Mouse (Mus musculus) naive thymus-derived CD4-positive, alpha-beta T cell, adult 2 months (primary cell): ENCODE results near the gene Jak2.
A peak's percentile ranks its signal among the peaks of the same experiment; 100 is the strongest.

ENCODE experiments used
- DNase-seq: peaks from one replicate; pipeline ENCODE4 v3.0.0-alpha.2; 2011; ENCODE audit warnings: low read depth

Gene Jak2

DNA sequence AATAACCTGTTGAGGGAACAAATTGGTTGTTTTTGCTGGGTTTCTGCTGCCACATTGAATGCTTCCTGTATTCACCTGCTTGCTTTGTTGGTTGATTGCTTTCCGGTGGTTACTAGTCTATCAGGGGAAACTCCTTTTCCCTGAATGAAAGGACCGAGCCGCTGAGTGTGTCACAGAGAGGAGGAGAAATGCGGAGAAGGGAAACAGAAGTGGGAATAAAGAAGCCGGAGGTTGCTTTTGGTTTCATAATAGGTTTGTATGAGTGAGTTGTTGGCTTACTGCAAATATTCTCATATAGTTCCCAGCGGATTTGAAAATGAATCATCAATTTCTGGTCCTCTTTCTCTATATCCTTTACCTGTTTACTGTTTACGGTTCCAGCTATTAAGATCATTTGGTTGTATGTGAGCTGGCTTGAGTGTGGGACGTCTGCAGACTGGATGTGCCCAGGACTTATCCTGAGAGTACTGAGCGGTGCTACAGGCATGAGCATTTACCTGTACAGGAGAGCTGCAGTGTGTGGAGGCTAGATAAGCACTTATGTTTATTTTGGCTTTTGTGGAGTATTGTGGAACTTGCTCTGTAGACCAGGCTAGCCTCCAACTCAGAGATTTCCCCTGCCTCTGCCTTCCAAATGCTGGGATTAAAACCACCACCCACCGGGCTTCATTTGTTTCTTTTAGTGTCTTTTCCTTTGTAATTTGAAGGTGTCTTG, 1.4 kb downstream of the Jak2 start:
- no peak for DNase-seq

- DNase-seq = peak; percentile 92
Measured at GRCm38 (mm10) chr19:29253728-29254127, 2.1 kb downstream of the Jak2 start.

DNA sequence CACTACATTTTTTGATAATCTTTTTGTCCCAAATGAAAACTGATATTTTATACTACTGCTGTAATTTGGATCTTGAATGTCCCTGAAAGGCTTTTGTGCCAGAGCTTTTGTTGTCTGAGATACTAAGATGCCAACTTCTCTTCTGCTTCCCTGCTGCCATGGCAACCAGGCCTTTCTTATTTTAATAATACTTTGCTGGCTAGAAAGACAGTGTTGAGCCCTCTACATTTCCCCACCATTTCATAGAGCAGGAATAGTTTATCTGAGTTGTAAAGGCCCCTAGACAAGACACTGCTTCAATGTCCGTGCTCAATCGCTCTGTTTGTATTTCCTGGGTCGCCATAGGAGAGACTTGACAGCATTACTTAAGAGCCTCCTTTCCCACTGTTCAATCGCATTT, 3.0 kb downstream of the Jak2 start:
- no peak for DNase-seq

DNA sequence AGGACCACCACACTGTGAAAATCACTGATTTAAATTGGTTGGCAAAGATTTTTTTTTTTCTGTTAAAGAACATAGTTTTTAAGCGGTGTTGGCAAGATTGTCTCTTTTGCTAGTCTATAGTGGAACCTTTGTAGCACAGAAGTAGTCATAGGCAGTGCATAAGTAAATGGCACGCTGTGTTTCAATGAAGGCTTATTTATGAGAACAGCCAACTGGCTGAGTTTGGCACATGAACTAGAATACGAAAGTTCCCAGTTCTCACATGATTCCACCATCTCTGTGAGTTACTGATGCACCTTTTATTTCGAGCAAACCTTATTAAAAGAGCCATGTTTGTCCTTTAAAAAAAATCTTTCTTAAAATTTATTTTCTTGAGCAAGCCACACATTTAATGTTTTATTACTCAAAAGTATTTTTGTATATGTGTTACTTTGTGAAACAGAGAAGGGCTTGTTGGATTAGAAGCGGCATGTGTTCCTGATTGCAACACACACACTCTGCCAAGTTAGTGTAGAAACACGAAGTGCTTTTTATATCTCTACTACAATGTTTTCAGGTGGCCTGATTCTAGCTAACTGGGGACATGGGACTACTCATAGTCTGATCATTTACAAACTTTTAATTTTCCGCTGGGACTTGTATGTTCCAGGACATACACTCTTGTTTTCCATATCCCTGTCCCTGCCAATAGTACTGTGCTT, 3.8 kb downstream of the Jak2 start:
- no peak for DNase-seq

GRCm38 (mm10) chr19:29261638-29262037, 10.0 kb downstream of the Jak2 start:
- DNase-seq = peak; percentile 42

DNA sequence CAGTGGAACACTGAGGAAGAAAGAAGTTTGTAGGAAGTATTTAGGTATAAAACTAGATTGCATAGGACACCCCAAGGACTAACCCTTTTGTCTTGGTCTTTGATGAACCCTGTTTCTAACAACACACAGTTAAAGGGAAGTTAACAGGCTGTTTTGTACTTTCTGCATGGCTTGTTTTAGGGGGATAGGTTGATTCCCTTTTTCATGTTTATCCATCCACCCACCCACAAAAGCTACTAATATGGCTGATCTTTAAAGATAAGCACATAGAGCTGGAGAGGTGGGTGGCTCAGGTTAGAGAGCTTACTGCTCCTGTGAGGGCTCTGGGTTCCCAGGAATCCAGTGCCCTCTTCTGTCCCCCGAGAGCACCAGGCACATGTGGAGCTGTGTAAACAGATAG, 11.9 kb downstream of the Jak2 start:
- DNase-seq = no peak

GRCm38 (mm10) chr19:29265538-29265937, 13.9 kb downstream of the Jak2 start:
- no peak for DNase-seq

DNA sequence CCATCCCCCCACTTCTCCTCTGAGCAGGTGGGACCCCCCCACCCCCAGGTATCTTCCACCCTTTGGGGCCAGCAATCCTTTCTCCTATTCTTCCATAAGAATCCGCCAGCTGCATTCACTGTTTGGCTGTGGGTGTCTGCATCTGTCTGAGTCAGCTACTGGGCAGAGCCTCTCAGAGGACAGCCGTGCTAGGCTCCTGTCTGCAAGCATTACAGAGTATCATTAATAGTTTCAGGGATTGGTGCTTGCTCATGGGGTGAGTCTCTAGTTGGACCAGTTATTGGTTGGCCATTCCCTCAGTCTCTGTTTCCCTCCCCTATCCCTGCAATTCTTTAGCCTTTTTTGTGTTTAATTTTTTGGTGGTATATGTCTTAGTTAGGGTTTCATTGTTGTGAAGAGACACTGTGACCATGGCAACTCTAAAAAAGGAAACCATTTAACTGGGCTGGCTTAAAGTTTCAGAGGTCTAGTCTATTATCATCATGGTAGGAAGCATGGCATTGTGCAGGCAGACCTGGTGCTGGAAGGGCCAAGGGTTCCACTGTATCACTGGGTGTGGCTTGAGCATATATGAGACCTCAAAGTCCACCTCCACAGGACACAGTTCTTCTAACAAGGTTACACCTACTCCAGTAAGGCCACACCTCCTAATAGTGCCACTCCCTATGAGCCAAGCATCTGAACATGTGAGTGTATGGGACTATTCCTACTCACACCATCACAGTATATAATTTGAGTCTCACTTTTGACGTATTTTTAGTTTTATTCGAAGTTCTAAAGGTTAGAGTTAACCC, 15.6 kb downstream of the Jak2 start:
- no peak for DNase-seq

GRCm38 (mm10) chr19:29268788-29269321, 17.2 kb downstream of the Jak2 start:
- no peak for DNase-seq

GRCm38 (mm10) chr19:29270226-29270625, 18.6 kb downstream of the Jak2 start:
- DNase-seq = peak; percentile 31

- peak; percentile 44 for DNase-seq
Measured at GRCm38 (mm10) chr19:29271147-29271578, 19.5 kb downstream of the Jak2 start.

DNA sequence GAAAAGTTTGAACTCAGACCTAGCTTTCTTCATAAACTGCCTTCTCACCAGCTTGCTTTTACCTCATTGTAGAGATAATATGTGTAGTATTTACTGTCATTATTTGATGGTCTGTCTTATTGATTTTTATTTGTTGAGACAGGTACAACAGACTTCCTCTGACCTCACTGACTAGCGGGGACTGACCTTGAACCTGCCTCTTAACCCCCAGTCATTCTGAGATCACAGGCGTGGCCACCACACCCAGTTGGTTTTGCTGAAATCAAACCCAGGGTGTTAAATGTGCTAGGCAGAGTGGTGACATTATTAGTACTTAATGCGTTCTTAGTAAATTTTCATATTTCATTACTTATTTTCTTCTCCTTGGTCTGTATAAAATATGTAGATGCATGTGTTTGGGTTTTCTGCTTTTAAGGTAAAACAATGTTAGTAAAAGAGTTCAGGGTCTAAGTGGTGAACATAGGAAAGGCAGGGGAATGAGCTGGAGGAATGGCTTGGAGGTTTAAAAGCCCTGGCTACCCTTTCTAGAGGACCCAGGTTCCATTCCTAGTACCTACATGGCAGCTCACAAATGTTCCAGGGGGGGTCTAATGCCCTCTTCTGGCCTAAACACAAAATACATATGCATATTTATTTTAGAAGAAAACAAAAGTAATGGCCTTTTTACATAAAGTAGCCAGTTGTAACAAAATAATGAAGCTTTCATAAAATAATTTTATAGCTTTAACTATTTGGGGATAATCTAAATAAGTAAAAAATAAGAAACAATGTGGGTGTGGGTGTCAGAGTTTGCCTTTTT, 20.6 kb downstream of the Jak2 start:
- peak; percentile 42 for DNase-seq

DNA sequence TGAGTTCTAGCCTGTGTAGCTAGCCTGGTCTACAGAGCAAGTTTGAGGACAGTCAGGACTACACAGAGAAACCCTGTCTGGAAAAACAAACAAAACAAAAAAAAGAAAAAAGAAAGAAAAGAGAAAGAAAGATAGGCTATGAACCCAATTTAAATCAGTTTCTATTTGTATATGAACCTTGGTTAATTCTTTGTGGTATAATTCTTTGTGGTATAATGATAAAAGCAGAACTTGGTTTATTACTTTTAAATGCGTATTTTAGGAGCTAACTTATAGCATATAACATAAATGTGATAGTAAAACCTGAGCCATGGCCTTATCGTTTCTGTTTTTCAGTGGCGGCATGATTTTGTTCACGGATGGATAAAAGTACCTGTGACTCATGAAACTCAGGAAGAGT, 24.8 kb downstream of the Jak2 start:
- no peak for DNase-seq

DNA sequence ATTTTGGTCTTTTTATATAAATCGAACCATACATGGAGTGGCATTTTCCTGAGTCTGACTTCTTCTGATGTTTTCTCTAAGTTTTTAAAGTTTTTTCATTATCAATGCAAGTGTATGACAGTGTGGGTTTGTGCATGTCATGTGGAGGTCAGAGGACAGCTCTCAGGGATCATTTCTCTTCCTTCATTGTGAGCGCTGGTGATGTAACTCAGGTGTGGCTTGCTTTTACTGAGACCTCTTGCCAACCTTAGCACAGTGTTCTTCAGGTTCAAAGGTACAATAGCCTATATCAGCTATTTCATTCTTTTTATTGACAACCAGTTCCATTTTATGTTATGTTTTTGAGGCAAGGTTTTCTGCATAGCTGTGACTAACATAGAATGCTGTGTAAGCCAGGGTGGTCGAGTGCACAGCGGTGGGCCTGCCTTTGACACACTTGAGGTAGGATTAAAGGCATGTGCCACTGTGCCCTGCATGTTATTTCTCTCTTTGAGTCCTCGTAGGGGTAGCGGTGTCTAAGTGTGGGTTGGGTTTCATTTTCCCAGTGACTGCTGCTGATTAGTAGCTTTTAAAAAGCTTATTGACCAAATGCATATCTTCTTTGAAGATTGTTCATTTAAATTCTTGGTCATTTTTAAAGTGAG, 27.4 kb downstream of the Jak2 start:
- no peak for DNase-seq

GRCm38 (mm10) chr19:29285451-29285869, 33.8 kb downstream of the Jak2 start:
- DNase-seq = no peak

- no peak for DNase-seq
Measured at GRCm38 (mm10) chr19:29287863-29288262, 36.2 kb downstream of the Jak2 start.

- DNase-seq = no peak
Measured at GRCm38 (mm10) chr19:29291532-29291931, 39.9 kb downstream of the Jak2 start.

- DNase-seq = no peak
Measured at GRCm38 (mm10) chr19:29292546-29292945, 40.9 kb downstream of the Jak2 start.

- DNase-seq = no peak
Measured at GRCm38 (mm10) chr19:29294756-29295155, 43.1 kb downstream of the Jak2 start.

DNA sequence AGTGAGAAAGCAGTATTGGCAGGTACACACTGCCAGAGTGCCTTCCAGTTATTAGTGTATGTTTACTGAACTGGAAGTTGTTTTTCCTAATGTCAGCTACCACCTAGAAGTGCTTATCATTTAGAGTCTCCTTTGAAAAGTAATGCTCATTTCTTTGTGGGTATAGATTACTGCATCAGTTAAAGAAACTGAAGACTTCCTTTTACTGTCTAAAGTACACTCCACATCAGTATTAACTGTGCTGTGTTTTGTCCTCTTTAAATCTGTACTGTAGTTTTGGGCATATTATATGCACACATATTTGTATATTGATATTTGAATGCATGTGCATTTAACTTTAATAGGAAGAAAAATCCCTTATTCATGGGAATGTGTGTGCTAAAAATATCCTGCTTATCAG, 44.5 kb downstream of the Jak2 start:
- no peak for DNase-seq

DNA sequence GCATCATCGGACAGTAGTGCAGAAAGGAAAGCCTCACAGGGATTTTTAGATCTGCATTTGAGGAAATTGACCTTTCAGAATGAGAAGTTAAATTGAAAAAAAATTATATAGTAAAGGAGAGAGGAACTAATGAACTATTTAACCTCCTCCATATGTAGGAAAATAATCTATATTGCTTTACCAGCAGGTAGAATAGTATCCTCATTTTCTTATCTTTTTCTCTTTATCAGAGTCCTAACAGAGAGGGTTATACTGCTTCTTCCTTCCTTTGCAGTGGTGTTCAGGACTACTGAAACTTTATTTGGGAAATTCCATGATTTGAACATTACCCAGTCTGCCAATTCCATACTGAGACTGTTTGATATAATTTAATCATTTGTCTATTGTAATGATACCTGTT, 45.7 kb downstream of the Jak2 start:
- DNase-seq = no peak
